Mouse (Mus musculus): ENCODE results near the gene Ncam1. TPM values are rescaled to one million over a fixed set of nuclear protein-coding genes. Genes with fewer than 3 reads are reported as not detected.

The Ncam1 gene
- polyA plus RNA-seq, 1 experiment, result 0.31 TPM

- no peaks in the 10 kb centered on the region for H3K4me1 ChIP-seq
- no peaks in the 10 kb centered on the region for H3K9me3 ChIP-seq
- H3K4me3 ChIP-seq (replicated peaks), result no peak overlapping the region
- H3K36me3 ChIP-seq (replicated peaks; ENCODE audit: low read length), result no peaks in the 10 kb centered on the region
- no peak for TF ChIP-seq GATA1 (IDR thresholded peaks at IDR 0.05; ENCODE audit: borderline replicate concordance, low read length)
- no peak for TF ChIP-seq FLI1 (IDR thresholded peaks at IDR 0.05; ENCODE audit: low read length)
- H3K27me3 ChIP-seq (replicated peaks), result no peaks in the 10 kb centered on the region
Measured at GRCm38 (mm10) chr9:49593951-49594536, 204.7 kb downstream of the Ncam1 start.

GRCm38 (mm10) chr9:49592006-49592405 lies 206.7 kb downstream of the Ncam1 start:
- no peak for TF ChIP-seq FLI1 (IDR thresholded peaks at IDR 0.05; ENCODE audit: low read length)
- TF ChIP-seq GATA1 (IDR thresholded peaks at IDR 0.05; ENCODE audit: borderline replicate concordance, low read length), result no peak
- no peaks in the 10 kb centered on the region for H3K27me3 ChIP-seq (replicated peaks)
- H3K9me3 ChIP-seq, result no peaks in the 10 kb centered on the region
- H3K36me3 ChIP-seq (replicated peaks; ENCODE audit: low read length), result no peaks in the 10 kb centered on the region
- H3K4me1 ChIP-seq, result no peaks in the 10 kb centered on the region
- no peak overlapping the region for H3K4me3 ChIP-seq (replicated peaks)

- Histone ChIP-seq H3K4me3 (replicated peaks) (no peak overlapping the region), H3K9me3 (no peaks in the 10 kb centered on the region), H3K36me3 (replicated peaks; ENCODE audit: low read length) (no peaks in the 10 kb centered on the region), H3K27me3 (replicated peaks) (no peaks in the 10 kb centered on the region), H3K4me1 (no peaks in the 10 kb centered on the region)
- TF ChIP-seq GATA1 (IDR thresholded peaks at IDR 0.05; ENCODE audit: borderline replicate concordance, low read length) (no peak), FLI1 (IDR thresholded peaks at IDR 0.05; ENCODE audit: low read length) (no peak)
Measured at GRCm38 (mm10) chr9:49590261-49590660, 208.5 kb downstream of the Ncam1 start.

- Histone ChIP-seq H3K36me3 (replicated peaks; ENCODE audit: low read length) (no peaks in the 10 kb centered on the region), H3K27me3 (replicated peaks) (no peaks in the 10 kb centered on the region), H3K4me3 (replicated peaks) (no peak overlapping the region), H3K9me3 (no peaks in the 10 kb centered on the region), H3K4me1 (no peaks in the 10 kb centered on the region)
- TF ChIP-seq FLI1 (IDR thresholded peaks at IDR 0.05; ENCODE audit: low read length), result no peak
- no peak for TF ChIP-seq GATA1 (IDR thresholded peaks at IDR 0.05; ENCODE audit: borderline replicate concordance, low read length)
Measured at GRCm38 (mm10) chr9:49577136-49577535, 221.6 kb downstream of the Ncam1 start.

- H3K36me3 ChIP-seq (replicated peaks; ENCODE audit: low read length), result no peaks in the 10 kb centered on the region
- no peak overlapping the region for H3K4me3 ChIP-seq (replicated peaks)
- no peaks in the 10 kb centered on the region for H3K4me1 ChIP-seq
- H3K9me3 ChIP-seq, result peaks cover 3% of the 10 kb centered on the region; the same call in 1 of the 2 replicates
- TF ChIP-seq FLI1 (IDR thresholded peaks at IDR 0.05; ENCODE audit: low read length), result no peak
- no peak for TF ChIP-seq GATA1 (IDR thresholded peaks at IDR 0.05; ENCODE audit: borderline replicate concordance, low read length)
- no peaks in the 10 kb centered on the region for H3K27me3 ChIP-seq (replicated peaks)
Measured at GRCm38 (mm10) chr9:49571695-49572510, 226.8 kb downstream of the Ncam1 start.

- Histone ChIP-seq H3K4me3 (replicated peaks) (no peak overlapping the region), H3K36me3 (replicated peaks; ENCODE audit: low read length) (no peaks in the 10 kb centered on the region), H3K9me3 (peaks cover 3% of the 10 kb centered on the region; the same call in 1 of the 2 replicates), H3K27me3 (replicated peaks) (no peaks in the 10 kb centered on the region), H3K4me1 (no peaks in the 10 kb centered on the region)
- no peak for TF ChIP-seq FLI1 (IDR thresholded peaks at IDR 0.05; ENCODE audit: low read length)
- TF ChIP-seq GATA1 (IDR thresholded peaks at IDR 0.05; ENCODE audit: borderline replicate concordance, low read length), result no peak
Measured at GRCm38 (mm10) chr9:49570731-49571694, 227.7 kb downstream of the Ncam1 start.

- TF ChIP-seq FLI1 (IDR thresholded peaks at IDR 0.05; ENCODE audit: low read length), result no peak
- no peak for TF ChIP-seq GATA1 (IDR thresholded peaks at IDR 0.05; ENCODE audit: borderline replicate concordance, low read length)
- H3K4me3 ChIP-seq (replicated peaks), result no peak overlapping the region
- H3K9me3 ChIP-seq, result peaks cover 3% of the 10 kb centered on the region; the same call in 1 of the 2 replicates
- H3K36me3 ChIP-seq (replicated peaks; ENCODE audit: low read length), result no peaks in the 10 kb centered on the region
- H3K4me1 ChIP-seq, result no peaks in the 10 kb centered on the region
- no peaks in the 10 kb centered on the region for H3K27me3 ChIP-seq (replicated peaks)
Measured at GRCm38 (mm10) chr9:49570033-49570660, 228.6 kb downstream of the Ncam1 start.

- TF ChIP-seq GATA1 (IDR thresholded peaks at IDR 0.05; ENCODE audit: borderline replicate concordance, low read length), result no peak
- no peak for TF ChIP-seq FLI1 (IDR thresholded peaks at IDR 0.05; ENCODE audit: low read length)
- Histone ChIP-seq H3K36me3 (replicated peaks; ENCODE audit: low read length) (no peaks in the 10 kb centered on the region), H3K9me3 (peaks cover 12% of the 10 kb centered on the region; the same call in 1 of the 2 replicates), H3K4me3 (replicated peaks) (no peak overlapping the region), H3K4me1 (no peaks in the 10 kb centered on the region), H3K27me3 (replicated peaks) (no peaks in the 10 kb centered on the region)
Measured at GRCm38 (mm10) chr9:49565846-49566245, 232.9 kb downstream of the Ncam1 start.

- Histone ChIP-seq H3K27me3 (replicated peaks) (no peaks in the 10 kb centered on the region), H3K4me1 (no peaks in the 10 kb centered on the region), H3K9me3 (peaks cover 4% of the 10 kb centered on the region), H3K36me3 (replicated peaks; ENCODE audit: low read length) (no peaks in the 10 kb centered on the region), H3K4me3 (replicated peaks) (no peak overlapping the region)
- TF ChIP-seq FLI1 (IDR thresholded peaks at IDR 0.05; ENCODE audit: low read length) (no peak), GATA1 (IDR thresholded peaks at IDR 0.05; ENCODE audit: borderline replicate concordance, low read length) (no peak)
Measured at GRCm38 (mm10) chr9:49558941-49559340, 239.8 kb downstream of the Ncam1 start.

All from megakaryocyte, embryonic 14.5 days (primary cell).